Mouse (Mus musculus) kidney, postnatal 0 days (tissue): Measurements from ENCODE around the gene Chac1. TPM values are rescaled to one million over a fixed set of nuclear protein-coding genes. Genes with fewer than 3 reads are reported as not detected.
A peak's percentile ranks its signal among the peaks of the same experiment; 100 is the strongest.

ENCODE experiments used
- ATAC-seq: fragments of 200-750 bp; cut with Nextera tagmentation; replicated peaks from 2 replicates; pipeline ENCODE4 v1.8.0; 2017; ENCODE audit warnings: low read depth, moderate number of reproducible peaks, moderate TSS enrichment, moderate library complexity; ENCODE audit not compliant: low FRiP score
- DNase-seq: peaks from one replicate; pipeline ENCODE4 v3.0.0-alpha.2; 2016; ENCODE audit warnings: low spot score
- H3K27ac ChIP-seq: fragments of 300-500 bp; sonication (generic); 2 replicates; pipeline ENCODE4 v1.5.1; 2014; ENCODE audit warnings: mild to moderate bottlenecking
- H3K27me3 ChIP-seq: fragments of 300-500 bp; sonication (generic); 2 replicates; pipeline ENCODE4 v1.6.1; 2014; ENCODE audit warnings: low read length, mixed read lengths; ENCODE audit not compliant: insufficient read depth
- H3K36me3 ChIP-seq: fragments of 300-500 bp; sonication (generic); 2 replicates; pipeline ENCODE4 v1.6.1; 2014; ENCODE audit warnings: low read length, mixed read lengths; ENCODE audit not compliant: insufficient read depth
- H3K4me1 ChIP-seq: fragments of 300-500 bp; sonication (generic); replicated peaks from 2 replicates; pipeline ENCODE4 v1.6.1; 2014; ENCODE audit warnings: antibody characterized with exemption, low read length, mixed read lengths; ENCODE audit not compliant: insufficient read depth
- H3K4me2 ChIP-seq: fragments of 300-500 bp; sonication (generic); 2 replicates; pipeline ENCODE4 v1.6.1; 2014; ENCODE audit warnings: mild to moderate bottlenecking, low read length, moderate library complexity, mixed read lengths
- H3K4me3 ChIP-seq: fragments of 300-500 bp; sonication (generic); replicated peaks from 2 replicates; pipeline ENCODE4 v1.5.1; 2014; ENCODE audit warnings: low read depth, low read length
- H3K9ac ChIP-seq: fragments of 300-500 bp; sonication (generic); 2 replicates; pipeline ENCODE4 v1.6.1; 2014; ENCODE audit warnings: low read depth, low read length
- H3K9me3 ChIP-seq: fragments of 300-500 bp; sonication (generic); replicated peaks from 2 replicates; pipeline ENCODE4 v1.6.1; 2016; ENCODE audit warnings: low read length, inconsistent platforms, mixed read lengths
- CTCF ChIP-seq: IDR thresholded peaks from 2 replicates; pipeline ENCODE4 v1.5.1; 2016; ENCODE audit warnings: antibody characterized with exemption, low read depth, mild to moderate bottlenecking, moderate library complexity
- WGBS: fragments of 180-500 bp; shearing (Covaris S2); extraction: QIAGEN DNeasy Blood & Tissue Kit; methylation state at CpG from one replicate; pipeline ENCODE4 v1.1.7; 2014; 5-methylcytosine and 5-hydroxymethylcytosine counted together
- polyA plus RNA-seq: library from polyadenylated mRNA; unstranded; fragments of >200 nt; fragmentation: Nextera tagmentation; extraction: Ambion mirVana; gene quantifications from 2 replicates; pipeline ENCODE4 v1.2.1, GENCODE M21; 2015

Chac1 gene
- polyA plus RNA-seq, 1 experiment from 2014 or later, result 0.64 TPM

DNA sequence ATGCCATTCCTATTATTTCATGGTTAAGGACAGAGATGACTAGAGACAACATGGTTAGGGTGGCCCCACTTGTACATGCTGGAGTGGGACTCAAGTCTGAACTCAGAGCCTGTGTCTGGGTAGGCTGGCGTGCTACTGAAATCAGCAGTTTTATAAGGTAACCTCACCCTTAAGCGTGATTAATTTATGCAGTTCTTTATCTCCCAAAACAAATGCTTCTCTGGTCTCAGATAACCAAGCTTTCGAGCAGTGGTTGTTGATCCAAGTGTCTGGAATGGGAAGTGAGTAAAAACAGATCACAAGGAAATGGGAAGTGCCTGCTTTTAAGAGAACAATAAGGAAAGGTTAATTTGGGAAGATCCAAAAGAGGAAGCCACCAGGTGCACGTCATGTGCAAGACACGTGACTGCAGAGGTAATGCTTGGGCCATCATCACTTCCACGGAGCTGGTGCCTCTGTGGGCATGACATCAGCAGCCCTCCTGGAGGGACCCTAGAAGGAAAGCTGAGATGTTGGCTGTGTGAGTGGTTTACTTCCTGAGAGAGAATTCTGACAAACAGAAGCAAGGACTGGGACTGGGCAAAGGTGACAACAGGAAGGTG is 6.4 kb upstream of the Chac1 start:
- DNase-seq (no peak), ATAC-seq (no peak)
- no peak overlapping the region for H3K4me3 ChIP-seq
- no peak for TF ChIP-seq CTCF
- H3K9ac ChIP-seq, result no peak overlapping the region
- no peaks in the 10 kb centered on the region for H3K4me1 ChIP-seq
- H3K27me3 ChIP-seq, result no peaks in the 10 kb centered on the region
- H3K36me3 ChIP-seq, result no peaks in the 10 kb centered on the region
- 29% methylated on average over 6 of the region's 6 CpGs for WGBS
- H3K9me3 ChIP-seq, result no peaks in the 10 kb centered on the region
- H3K4me2 ChIP-seq, result no peak overlapping the region
- H3K27ac ChIP-seq, result no peak overlapping the region

DNA sequence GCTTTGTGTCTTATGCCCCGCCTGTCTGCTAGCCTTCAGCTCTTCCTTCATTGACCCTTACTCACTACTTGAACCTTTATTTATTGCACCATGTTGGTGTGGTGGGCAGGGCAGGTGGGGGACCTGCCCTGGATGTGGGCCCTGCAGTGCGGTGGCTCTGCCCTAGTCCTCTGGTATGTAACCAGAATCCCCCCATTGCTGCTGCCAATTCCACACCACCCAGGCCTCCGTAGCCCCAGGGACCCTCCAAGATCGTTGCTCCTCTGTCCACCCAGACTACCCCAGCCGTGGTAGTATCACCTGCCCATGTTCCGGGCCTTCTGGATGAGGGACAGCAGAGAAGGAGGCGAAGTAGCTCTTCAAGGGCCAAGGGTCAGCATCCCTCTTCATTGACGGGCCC is 2.7 kb downstream of the Chac1 start:
- 85% methylated on average over 8 of the region's 8 CpGs for whole genome bisulfite sequencing
- no peak overlapping the region for H3K27ac ChIP-seq
- no peak overlapping the region for H3K9ac ChIP-seq
- no peak for DNase-seq
- no peak for ATAC-seq
- H3K9me3 ChIP-seq, result no peaks in the 10 kb centered on the region
- H3K36me3 ChIP-seq, result no peaks in the 10 kb centered on the region
- peaks cover 5% of the 10 kb centered on the region; the same call in 1 of the 2 replicates for H3K4me1 ChIP-seq
- H3K4me2 ChIP-seq, result no peak overlapping the region
- no peak for TF ChIP-seq CTCF
- H3K27me3 ChIP-seq, result no peaks in the 10 kb centered on the region
- H3K4me3 ChIP-seq, result no peak overlapping the region

DNA sequence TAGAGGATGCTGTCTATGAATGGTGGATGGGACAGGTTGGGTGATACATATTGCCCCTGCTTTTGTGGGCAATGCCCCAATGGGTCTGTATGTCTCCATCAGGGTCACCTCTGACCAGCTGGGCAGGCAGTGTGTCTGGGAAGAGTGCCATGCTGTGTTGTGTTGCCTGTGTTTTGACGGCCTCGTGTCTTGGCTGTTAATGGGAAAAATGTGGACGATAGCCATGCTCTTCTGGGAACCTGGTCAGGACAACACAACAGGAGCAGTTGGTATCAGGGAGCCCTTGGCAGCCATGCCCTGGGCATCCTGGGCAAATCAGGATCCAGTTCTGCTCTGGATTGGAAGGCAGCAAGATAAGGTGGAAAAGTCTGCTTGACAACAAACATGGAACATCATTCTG is 4.1 kb downstream of the Chac1 start:
- Histone ChIP-seq H3K4me1 (peaks cover 5% of the 10 kb centered on the region; the same call in 1 of the 2 replicates), H3K4me3 (no peak overlapping the region), H3K4me2 (no peak overlapping the region), H3K9ac (no peak overlapping the region), H3K9me3 (no peaks in the 10 kb centered on the region), H3K36me3 (no peaks in the 10 kb centered on the region), H3K27ac (no peak overlapping the region), H3K27me3 (no peaks in the 10 kb centered on the region)
- no peak for TF ChIP-seq CTCF
- WGBS, result 92% methylated on average over 3 of the region's 3 CpGs
- no peak for DNase-seq
- ATAC-seq, result no peak

DNA sequence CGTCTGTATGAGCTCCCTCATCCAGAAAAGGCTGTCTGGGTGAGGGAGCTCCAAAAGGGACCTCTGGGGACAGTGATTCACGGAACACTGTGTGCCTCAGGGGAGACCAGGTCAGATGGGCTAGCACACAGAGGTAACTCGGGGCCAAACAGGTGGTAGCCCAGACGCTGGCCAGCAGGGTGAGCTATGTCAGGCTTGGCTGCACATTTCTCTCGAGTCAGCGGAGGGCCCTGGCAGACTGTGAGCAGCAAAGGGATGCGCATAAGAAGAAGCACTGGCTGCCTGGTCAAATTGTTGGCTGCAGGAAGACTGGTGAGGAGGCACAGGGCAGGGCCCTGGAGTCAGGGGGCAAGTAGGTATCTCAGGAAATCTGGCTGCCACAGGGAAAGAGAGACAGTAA is 4.6 kb downstream of the Chac1 start:
- Histone ChIP-seq H3K9me3 (no peaks in the 10 kb centered on the region), H3K4me3 (no peak overlapping the region), H3K27me3 (no peaks in the 10 kb centered on the region), H3K4me1 (peaks cover 1% of the 10 kb centered on the region; the same call in 1 of the 2 replicates), H3K9ac (no peak overlapping the region), H3K27ac (no peak overlapping the region), H3K36me3 (no peaks in the 10 kb centered on the region), H3K4me2 (no peak overlapping the region)
- DNase-seq, result no peak
- 19% methylated on average over 7 of the region's 7 CpGs for WGBS
- 0 out of 2 replicates have a peak, but pooled peaks have one; percentile 20 for TF ChIP-seq CTCF
- ATAC-seq, result no peak

DNA sequence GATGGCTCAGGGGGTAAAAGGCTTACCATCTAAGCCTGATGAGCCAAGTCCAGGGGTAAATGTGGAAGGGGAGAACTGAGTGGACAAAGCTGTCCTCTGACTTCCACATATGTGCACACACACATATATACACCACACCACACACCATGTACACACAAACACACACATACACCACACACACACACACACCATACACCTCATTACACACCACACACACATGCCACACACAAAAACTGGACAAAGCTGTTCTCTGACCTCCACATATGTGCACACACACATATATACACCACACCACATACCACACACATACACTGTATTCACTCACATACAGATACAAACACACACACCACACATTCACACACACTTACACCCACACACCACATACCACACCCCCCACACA is 5.3 kb downstream of the Chac1 start:
- no peak overlapping the region for H3K27ac ChIP-seq
- H3K9me3 ChIP-seq, result no peaks in the 10 kb centered on the region
- H3K9ac ChIP-seq, result no peak overlapping the region
- no peaks in the 10 kb centered on the region for H3K36me3 ChIP-seq
- H3K4me1 ChIP-seq, result no peaks in the 10 kb centered on the region
- ATAC-seq (no peak), DNase-seq (no peak)
- H3K4me3 ChIP-seq, result no peak overlapping the region
- no peaks in the 10 kb centered on the region for H3K27me3 ChIP-seq
- TF ChIP-seq CTCF, result no peak
- no peak overlapping the region for H3K4me2 ChIP-seq

DNA sequence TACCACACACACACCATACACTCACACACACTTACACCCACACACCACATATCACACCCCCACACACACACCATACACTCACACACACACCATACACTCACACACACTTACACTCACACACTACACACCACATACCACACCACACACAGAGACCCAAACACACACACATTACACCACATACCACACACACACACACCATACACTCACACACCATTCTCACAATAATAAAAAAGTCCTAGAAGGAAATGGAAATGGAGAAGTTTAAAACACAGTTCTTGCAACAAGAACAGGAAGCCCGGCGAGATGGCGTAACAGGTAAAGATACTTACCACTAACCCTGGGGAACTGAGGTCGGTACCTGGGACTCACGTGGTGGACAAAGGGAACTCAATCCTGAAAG is 5.8 kb downstream of the Chac1 start:
- no peak for TF ChIP-seq CTCF
- 89% methylated on average over 5 of the region's 5 CpGs for WGBS

DNA sequence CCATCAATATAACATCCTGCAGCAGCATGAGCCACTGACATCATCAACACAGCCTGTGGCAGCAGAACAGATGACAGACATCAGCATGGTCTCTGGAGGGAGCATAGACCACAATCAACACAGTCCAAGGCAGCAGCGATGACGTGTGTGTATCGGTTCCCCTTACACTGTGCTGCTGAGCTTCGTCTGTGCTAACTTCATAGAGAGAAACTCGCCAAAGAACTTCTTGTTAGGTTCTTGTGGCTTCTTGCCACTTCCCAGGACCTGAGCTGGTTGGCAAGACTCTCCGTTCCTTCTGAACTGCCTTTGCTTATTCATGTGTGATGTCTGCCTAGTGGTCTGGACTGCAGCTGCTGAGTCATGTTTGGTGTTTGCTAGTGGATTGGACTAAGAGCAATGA is 7.2 kb downstream of the Chac1 start:
- Histone ChIP-seq H3K27ac (no peak overlapping the region), H3K9me3 (no peaks in the 10 kb centered on the region), H3K9ac (no peak overlapping the region), H3K36me3 (no peaks in the 10 kb centered on the region), H3K27me3 (no peaks in the 10 kb centered on the region), H3K4me3 (no peak overlapping the region), H3K4me1 (no peaks in the 10 kb centered on the region), H3K4me2 (no peak overlapping the region)
- ATAC-seq, result no peak
- no peak for DNase-seq
- no peak for TF ChIP-seq CTCF
- 77% methylated on average over 6 of the region's 6 CpGs for WGBS

More for the DNA sequence above, 5.8 kb downstream of the Chac1 start:
- no peak overlapping the region for H3K9ac ChIP-seq
- H3K9me3 ChIP-seq, result no peaks in the 10 kb centered on the region
- no peaks in the 10 kb centered on the region for H3K27me3 ChIP-seq
- H3K4me3 ChIP-seq, result no peak overlapping the region
- H3K27ac ChIP-seq, result no peak overlapping the region
- no peaks in the 10 kb centered on the region for H3K36me3 ChIP-seq
- no peak overlapping the region for H3K4me2 ChIP-seq
- DNase-seq (no peak), ATAC-seq (no peak)
- no peaks in the 10 kb centered on the region for H3K4me1 ChIP-seq
